Mouse (Mus musculus) c-Kit-positive CD71-positive TER-119-negative erythroid progenitor cells, embryonic 14.5 days (primary cell): ENCODE results near the gene Greb1.
"Not testable (repeated sequence)": the region's sequence is repeated elsewhere in the genome, so short reads cannot be mapped to it uniquely, and the experiment has no call there.

ENCODE experiments used
- DNase-seq: peaks from one replicate; pipeline ENCODE4 v3.0.0-alpha.2; 2013; ENCODE audit warnings: low read depth

The Greb1 gene

GRCm38 (mm10) chr12:16763649-16764422, 36.9 kb downstream of the Greb1 start:
- no peak for DNase-seq

GRCm38 (mm10) chr12:16761461-16761860, 39.2 kb downstream of the Greb1 start:
- DNase-seq = no peak

- DNase-seq = no peak
Observed at GRCm38 (mm10) chr12:16760246-16760645, 40.4 kb downstream of the Greb1 start.

GRCm38 (mm10) chr12:16754311-16754710, 46.4 kb downstream of the Greb1 start:
- DNase-seq = peak; percentile 7

GRCm38 (mm10) chr12:16753555-16753954, 47.1 kb downstream of the Greb1 start:
- no peak for DNase-seq

- DNase-seq = no peak
Observed at GRCm38 (mm10) chr12:16753110-16753509, 47.6 kb downstream of the Greb1 start.

- DNase-seq = no peak
Observed at GRCm38 (mm10) chr12:16752236-16752840, 48.3 kb downstream of the Greb1 start.

- DNase-seq = no peak
Observed at GRCm38 (mm10) chr12:16751609-16752008, 49.1 kb downstream of the Greb1 start.

- DNase-seq = no peak
Observed at GRCm38 (mm10) chr12:16740059-16740458, 60.6 kb downstream of the Greb1 start.

GRCm38 (mm10) chr12:16737266-16737665, 63.4 kb downstream of the Greb1 start:
- DNase-seq = no peak

GRCm38 (mm10) chr12:16734698-16735097, 66.0 kb downstream of the Greb1 start:
- no peak for DNase-seq

- no peak for DNase-seq
Observed at GRCm38 (mm10) chr12:16734009-16734408, 66.7 kb downstream of the Greb1 start.

- no peak for DNase-seq
Observed at GRCm38 (mm10) chr12:16731121-16731741, 69.5 kb downstream of the Greb1 start.

- DNase-seq = no peak
Observed at GRCm38 (mm10) chr12:16730196-16730595, 70.5 kb downstream of the Greb1 start.

GRCm38 (mm10) chr12:16728221-16728620, 72.5 kb downstream of the Greb1 start:
- DNase-seq = no peak

GRCm38 (mm10) chr12:16726229-16726628, 74.5 kb downstream of the Greb1 start:
- DNase-seq = no peak

GRCm38 (mm10) chr12:16723601-16724000, 77.1 kb downstream of the Greb1 start:
- DNase-seq = no peak

GRCm38 (mm10) chr12:16718660-16719315, 81.9 kb downstream of the Greb1 start:
- DNase-seq = peak; percentile 32

GRCm38 (mm10) chr12:16717653-16718052, 83.0 kb downstream of the Greb1 start:
- no peak for DNase-seq

- no peak for DNase-seq
Observed at GRCm38 (mm10) chr12:16714616-16715015, 86.1 kb downstream of the Greb1 start.

- no peak for DNase-seq
Observed at GRCm38 (mm10) chr12:16698691-16699090, 102.0 kb downstream of the Greb1 start.

- DNase-seq = no peak
Observed at GRCm38 (mm10) chr12:16696146-16696545, 104.5 kb downstream of the Greb1 start.

GRCm38 (mm10) chr12:16695252-16695651, 105.4 kb downstream of the Greb1 start:
- DNase-seq = not testable (repeated sequence)
